Comparison of ENCODE assay signal across 2 mouse cellular contexts in the genomic region with DNA sequence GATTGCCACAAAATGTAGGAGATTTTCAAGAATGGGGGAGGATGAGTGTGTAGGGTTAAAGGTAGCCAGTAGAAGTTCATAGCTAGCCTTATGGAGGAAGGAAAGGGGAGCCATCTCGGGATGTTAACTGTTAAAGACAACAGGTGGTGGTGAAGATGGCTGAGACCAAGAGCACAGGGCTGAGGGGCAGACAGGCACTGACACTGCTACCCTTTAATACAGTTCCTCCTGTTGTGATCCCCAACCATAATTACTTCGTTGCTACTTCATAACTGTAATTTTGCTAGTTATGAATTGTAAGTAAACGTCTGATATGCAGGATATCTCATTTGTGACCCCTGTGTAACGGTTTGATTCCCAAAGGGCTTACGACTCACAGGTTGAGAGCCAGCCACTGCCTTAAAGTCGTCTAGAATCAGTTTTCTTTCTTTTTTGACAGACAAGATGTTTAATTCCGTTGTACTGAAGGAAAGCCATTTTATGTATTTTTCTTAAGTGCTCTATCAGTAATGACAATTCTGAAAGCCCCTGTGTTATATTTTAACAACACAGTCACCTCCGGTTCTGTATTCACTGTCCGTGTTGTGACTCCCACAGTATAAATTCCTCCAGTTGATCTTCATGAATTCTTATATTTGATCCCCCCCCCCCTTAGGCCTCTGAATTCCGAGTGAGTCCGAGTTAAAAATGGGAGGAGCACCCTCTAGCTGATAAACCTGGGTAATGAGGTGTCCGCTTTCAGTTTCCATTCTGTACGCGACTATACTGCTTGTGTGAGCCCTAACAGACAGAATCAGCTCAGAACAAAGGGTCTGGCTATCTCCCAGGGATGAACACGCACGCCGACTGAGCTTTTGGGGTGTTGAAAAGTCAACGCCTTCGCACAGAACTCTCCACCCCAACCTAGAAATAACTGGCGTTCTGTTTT.
A peak's percentile ranks its signal among the peaks of the same experiment; 100 is the strongest.
TF ChIP-seq lines count a peak whose summit lies in the region.

No protein-coding gene starts in this region.

TF ChIP-seq in C2C12, 6 proteins besides CTCF, POLR2A, EP300 and RAD21 (continued from another document):
- TF ChIP-seq MYOD1 (IDR thresholded peaks at IDR 0.05; ENCODE audit: control insufficient read depth, insufficient read length, low read depth), result no peak
- no peak for TF ChIP-seq MAX (IDR thresholded peaks at IDR 0.05)
- no peak for TF ChIP-seq FOSL1 (IDR thresholded peaks at IDR 0.05; ENCODE audit: insufficient read depth, low read length, poor library complexity, severe bottlenecking)
- TF ChIP-seq USF1 (IDR thresholded peaks at IDR 0.05; ENCODE audit: low read depth), result no peak

TF ChIP-seq in myocyte, 11 proteins besides CTCF, POLR2A, EP300 and RAD21 (continued from another document):
- TF ChIP-seq REST (IDR thresholded peaks at IDR 0.05; ENCODE audit: insufficient read depth, insufficient read length) (no peak), TCF3 (IDR thresholded peaks at IDR 0.05; ENCODE audit: insufficient read length, low read depth) (no peak), MYOD1 (IDR thresholded peaks at IDR 0.05; ENCODE audit: control insufficient read depth in 1 of 3, insufficient read length in 2 of 3, low read depth in 2 of 3) (peak in 1 of 3 experiments; percentile 35), MYOG (IDR thresholded peaks at IDR 0.05; ENCODE audit: control insufficient read depth in 1 of 3, insufficient read depth in 1 of 3, insufficient read length in 2 of 3, low read depth in 2 of 3) (no peak), MAX (IDR thresholded peaks at IDR 0.05; ENCODE audit: low read depth) (no peak)
